ENCODE assay signal across 22 mouse cellular contexts in genomic region chr10:67497144-67497892, GRCm38 (mm10). TPM values are rescaled to one million over a fixed set of nuclear protein-coding genes. Genes with fewer than 3 reads are reported as not detected.
A peak's percentile ranks its signal among the peaks of the same experiment; 100 is the strongest.
DNase-seq lines count a peak whose midpoint lies in the region; ATAC-seq and TF ChIP-seq lines count a peak whose summit lies in the region.
"Had no signal": no experiment of that assay in that cellular context is flagged by ENCODE, and none has a peak within 500 bp of the region (broad histone marks: within the 10 kb centered on the region; RNA-seq: fewer than 3 reads in every experiment).

No protein-coding gene starts in this region.

- no peaks in the 10 kb centered on the region for H3K27me3 ChIP-seq in thymus, adult 2 months (ENCODE audit: control insufficient read depth, insufficient read depth, low read length)
- H3K27me3 ChIP-seq in CH12.LX (replicated peaks), result no peaks in the 10 kb centered on the region
- H3K27me3 ChIP-seq: forebrain, embryonic 13.5 days; heart, embryonic 13.5 days; hindbrain, embryonic 13.5 days had no signal

- H3K9me3 ChIP-seq in CH12.LX (replicated peaks; ENCODE audit: low read length), result no peaks in the 10 kb centered on the region
- H3K9me3 ChIP-seq: embryonic facial prominence, embryonic 10.5 days; forebrain, embryonic 13.5 days; heart, embryonic 13.5 days; hindbrain, embryonic 13.5 days had no signal

- peak overlapping the region; percentile 81 for H3K4me2 ChIP-seq in CH12.LX (ENCODE audit: insufficient read depth, low read depth, poor library complexity, severe bottlenecking)
- H3K4me2 ChIP-seq: forebrain, embryonic 13.5 days; heart, embryonic 13.5 days; hindbrain, embryonic 13.5 days had no signal

- 52% methylated on average over 15 of the region's 15 CpGs for WGBS in thymus, adult 2 months

- dilution Hi-C loops in CH12.LX (cut with MboI; ENCODE audit: extremely low pct_ligation_motif_present, extremely low pct_unique_long_range_greater_than_20kb, low sequenced_read_pairs), result no loop called here

- in situ Hi-C loops in CH12.LX (cut with MboI; ENCODE audit: low pct_ligation_motif_present, low pct_unique_long_range_greater_than_20kb, low sequenced_read_pairs), result no loop called here

- no peaks in the 10 kb centered on the region for H3K36me3 ChIP-seq in thymus, adult 2 months (ENCODE audit: control insufficient read depth, insufficient read depth, low read length)
- no peaks in the 10 kb centered on the region for H3K36me3 ChIP-seq in CH12.LX (replicated peaks in 1 of 2; ENCODE audit: control insufficient read depth in 1 of 2, insufficient read depth in 1 of 2, low read length in 1 of 2)
- H3K36me3 ChIP-seq: embryonic facial prominence, embryonic 10.5 days; heart, embryonic 13.5 days; hindbrain, embryonic 13.5 days had no signal

- TF ChIP-seq EP300 in CH12.LX (IDR thresholded peaks at IDR 0.05; ENCODE audit: low read length), result peak; percentile 64

- H3K4me3 ChIP-seq in thymus, adult 2 months (ENCODE audit: control insufficient read depth, insufficient read depth, low read length), result no peak overlapping the region
- no peak overlapping the region for H3K4me3 ChIP-seq in CH12.LX (replicated peaks in 1 of 3; ENCODE audit: low read depth in 2 of 3, low read length in 2 of 3, poor library complexity in 1 of 3)
- H3K4me3 ChIP-seq: embryonic facial prominence, embryonic 10.5 days; forebrain, embryonic 13.5 days; heart, embryonic 13.5 days; hindbrain, embryonic 13.5 days had no signal

- no peak overlapping the region for H3K27ac ChIP-seq in thymus, adult 2 months (ENCODE audit: control insufficient read depth, insufficient read depth, low read length)
- no peak overlapping the region for H3K27ac ChIP-seq in CH12.LX (ENCODE audit: insufficient read depth, low read depth)
- H3K27ac ChIP-seq: embryonic facial prominence, embryonic 10.5 days; forebrain, embryonic 13.5 days; heart, embryonic 13.5 days; hindbrain, embryonic 13.5 days; hindbrain, postnatal 0 days had no signal

- TF ChIP-seq CTCF in thymus, adult 2 months (IDR thresholded peaks at IDR 0.05; ENCODE audit: borderline replicate concordance, control insufficient read depth, extremely low read depth, insufficient read depth, low read length, poor library complexity), result no peak
- no peak for TF ChIP-seq CTCF in CH12.LX (conservative IDR thresholded peaks at IDR 0.05 in 1 of 2, IDR thresholded peaks at IDR 0.05 in 1 of 2; ENCODE audit: low read depth in 2 of 2, low read length in 2 of 2)

- peak; percentile 41 for ATAC-seq in granulocyte monocyte progenitor cell, adult 5-6 weeks (replicated peaks; ENCODE audit: poor library complexity, severe bottlenecking)
- ATAC-seq: forebrain, embryonic 13.5 days; forebrain, postnatal 0 days; hindbrain, postnatal 0 days; intestine, embryonic 16.5 days had no signal

- DNase-seq in thymus, postnatal 0 days (ENCODE audit: low spot score), result peak; percentile 7
- no peak for DNase-seq in thymus, adult 2 months
- DNase-seq in CH12.LX (ENCODE audit: extremely low read depth), result peak; percentile 72
- peak; percentile 63 for DNase-seq in naive thymus-derived CD4-positive, alpha-beta T cell, adult 2 months (ENCODE audit: low read depth)
- no peak for DNase-seq in spleen, adult 18-20 months
- DNase-seq in adrenal gland, postnatal 10 days, result no peak
- no peak for DNase-seq in ovary, postnatal 36 days (ENCODE audit: low spot score)
- DNase-seq: adrenal gland, adult 2 months; adrenal gland, postnatal 36 days; cerebellum, adult 11 months; cerebellum, adult 9-10 months; cerebellum, postnatal 25 days; forebrain, postnatal 0 days; gastrocnemius, postnatal 14 days; heart, postnatal 4 days had no signal

- H3K79me2 ChIP-seq in CH12.LX (replicated peaks; ENCODE audit: control insufficient read depth, extremely low read depth, insufficient read depth, poor library complexity, severe bottlenecking), result no peaks in the 10 kb centered on the region

- H3K9ac ChIP-seq in CH12.LX (ENCODE audit: insufficient read depth, low read depth), result peak overlapping the region; percentile 51
- H3K9ac ChIP-seq: forebrain, embryonic 13.5 days; forebrain, postnatal 0 days; heart, embryonic 13.5 days; hindbrain, embryonic 13.5 days had no signal

- TF ChIP-seq POLR2A in thymus, adult 2 months (IDR thresholded peaks at IDR 0.05; ENCODE audit: control insufficient read depth, extremely low read depth, insufficient read depth, low read length, poor library complexity), result no peak
- TF ChIP-seq POLR2A in CH12.LX (IDR thresholded peaks at IDR 0.05; ENCODE audit: low read depth, low read length), result no peak

- H3K4me1 ChIP-seq in thymus, adult 2 months (replicated peaks; ENCODE audit: control insufficient read depth, insufficient read depth, low read length), result peaks cover 21% of the 10 kb centered on the region
- peaks cover 6 to 32% of the 10 kb centered on the region in 2 experiments; a peak in 3 of 4 replicates for H3K4me1 ChIP-seq in CH12.LX (ENCODE audit: control insufficient read depth in 1 of 2, insufficient read depth in 2 of 2)
- H3K4me1 ChIP-seq: embryonic facial prominence, embryonic 10.5 days; forebrain, embryonic 13.5 days; heart, embryonic 13.5 days; hindbrain, embryonic 13.5 days had no signal

- no peak for TF ChIP-seq RAD21 in CH12.LX (IDR thresholded peaks at IDR 0.05; ENCODE audit: low read depth, low read length)

TF ChIP-seq in CH12.LX, 34 proteins besides CTCF, POLR2A, EP300 and RAD21:
- TF ChIP-seq KAT2A (IDR thresholded peaks at IDR 0.05; ENCODE audit: insufficient replicate concordance, low read length) (no peak), BHLHE40 (IDR thresholded peaks at IDR 0.05; ENCODE audit: low read depth, low read length) (peak; percentile 70), IRF4 (IDR thresholded peaks at IDR 0.05; ENCODE audit: low read depth, low read length) (peak; percentile 54; the same call in 1 of the 2 replicates), TCF12 (IDR thresholded peaks at IDR 0.05; ENCODE audit: low read depth, low read length) (peak; percentile 42; the same call in 1 of the 2 replicates), MAZ (IDR thresholded peaks at IDR 0.05; ENCODE audit: low read depth, low read length) (no peak), ZNF384 (IDR thresholded peaks at IDR 0.05; ENCODE audit: low read depth, low read length) (peak; percentile 79), CHD1 (IDR thresholded peaks at IDR 0.05; ENCODE audit: low read depth, low read length) (no peak), MYC (IDR thresholded peaks at IDR 0.05; ENCODE audit: low read depth, low read length) (no peak), RCOR1 (conservative IDR thresholded peaks at IDR 0.05; ENCODE audit: low read depth, low read length) (no peak), MAX (IDR thresholded peaks at IDR 0.05; ENCODE audit: low read length) (peak; percentile 69), JUN (IDR thresholded peaks at IDR 0.05; ENCODE audit: insufficient read depth, low read depth, low read length) (0 out of 2 replicates have a peak, but pooled peaks have one; percentile 35), MXI1 (IDR thresholded peaks at IDR 0.05; ENCODE audit: low read depth, low read length) (peak; percentile 33; the same call in 1 of the 2 replicates), ETS1 (conservative IDR thresholded peaks at IDR 0.05; ENCODE audit: low read depth, low read length) (peak; percentile 65), MEF2A (IDR thresholded peaks at IDR 0.05; ENCODE audit: borderline replicate concordance, low read depth, low read length) (0 out of 2 replicates have a peak, but pooled peaks have one; percentile 16), JUND (conservative IDR thresholded peaks at IDR 0.05; ENCODE audit: low read depth, low read length) (no peak; the same call in 1 of the 2 replicates), SIN3A (IDR thresholded peaks at IDR 0.05; ENCODE audit: low read length) (no peak), ELF1 (IDR thresholded peaks at IDR 0.05; ENCODE audit: low read depth, low read length) (no peak)

RNA-seq across cellular contexts. Expression of gene Egr2, which starts 38.0 kb away (rescaled TPM):
- polyA plus RNA-seq in thymus, postnatal 0 days (2015; fragmentation: Nextera tagmentation; extraction: Ambion mirVana), result 8.7 and 10.7 TPM in 2 replicates
- 73.0 and 79.2 TPM in 2 replicates for polyA plus RNA-seq in thymus, adult 2 months (2012; rRNA removed)
- total RNA-seq in CH12.LX (2012; rRNA removed) (1.0 and 1.3 TPM in 2 replicates), CH12.LX (2014; rRNA removed) (4.7 and 5.7 TPM in 2 replicates)
- 3.1 and 4.6 TPM in 2 replicates for polyA plus RNA-seq in CH12.LX (2012; ENCODE audit: insufficient read length, low read depth)
- total RNA-seq in granulocyte monocyte progenitor cell, adult 5-6 weeks (2014; fragmentation: Nextera tagmentation), result not detected in 2 replicates
- total RNA-seq in granulocyte monocyte progenitor cell, adult 5-6 weeks (2017), result 0.72 and 3.1 TPM in 2 replicates
- total RNA-seq in adrenal gland, postnatal 10 days (2021), result 1 to 10 TPM; 1.1 to 1.2 TPM

RNA-seq across cellular contexts. Expression of gene Ado, which starts 51.4 kb away (rescaled TPM):
- 33.2 and 33.3 TPM in 2 replicates for polyA plus RNA-seq in thymus, postnatal 0 days (2015; fragmentation: Nextera tagmentation; extraction: Ambion mirVana)
- polyA plus RNA-seq in thymus, adult 2 months (2012; rRNA removed), result 20.7 and 25.0 TPM in 2 replicates
- total RNA-seq in CH12.LX (2012; rRNA removed) (14.6 and 14.8 TPM in 2 replicates), CH12.LX (2014; rRNA removed) (11.2 and 12.3 TPM in 2 replicates)
- 9.1 and 10.3 TPM in 2 replicates for polyA plus RNA-seq in CH12.LX (2012; ENCODE audit: insufficient read length, low read depth)
- total RNA-seq in granulocyte monocyte progenitor cell, adult 5-6 weeks (2014; fragmentation: Nextera tagmentation), result 21.2 and 21.7 TPM in 2 replicates
- 21.9 and 22.8 TPM in 2 replicates for total RNA-seq in granulocyte monocyte progenitor cell, adult 5-6 weeks (2017)
- total RNA-seq in adrenal gland, postnatal 10 days (2021), result 10 to 100 TPM; 22.8 to 23.1 TPM

Comparison
In these comparisons a context has a peak if more than half of its experiments do, and no peak if none do; other contexts are left out.
1. DNase-seq: peak in thymus, postnatal 0 days (single experiment), CH12.LX (single experiment) and naive thymus-derived CD4-positive, alpha-beta T cell, adult 2 months (single experiment); none in thymus, adult 2 months (single experiment), spleen, adult 18-20 months (0 of 2), adrenal gland, postnatal 10 days (single experiment) and ovary, postnatal 36 days (single experiment).